In genomic region chr6:23078273-23078672, GRCm38 (mm10) we compare ENCODE assay signal across 24 mouse cellular contexts. TPM values are rescaled to one million over a fixed set of nuclear protein-coding genes. Genes with fewer than 3 reads are reported as not detected.
"Had no signal": no experiment of that assay in that cellular context is flagged by ENCODE, and none has a peak within 500 bp of the region (broad histone marks: within the 10 kb centered on the region; RNA-seq: fewer than 3 reads in every experiment).

No protein-coding gene starts in this region.

- H3K27me3 ChIP-seq: heart, embryonic 13.5 days; heart, embryonic 15.5 days; hindbrain, embryonic 13.5 days; hindbrain, embryonic 15.5 days; limb, embryonic 13.5 days; limb, embryonic 15.5 days; liver, embryonic 12.5 days had no signal

- H3K9ac ChIP-seq: forebrain, postnatal 0 days; heart, embryonic 13.5 days; heart, embryonic 15.5 days; hindbrain, embryonic 13.5 days; hindbrain, embryonic 15.5 days; limb, embryonic 13.5 days; limb, embryonic 15.5 days; liver, embryonic 12.5 days had no signal

- H3K9me3 ChIP-seq: heart, embryonic 13.5 days; heart, embryonic 15.5 days; hindbrain, embryonic 13.5 days; hindbrain, embryonic 15.5 days; limb, embryonic 13.5 days; limb, embryonic 15.5 days; liver, embryonic 12.5 days had no signal

- DNase-seq: forebrain, postnatal 0 days; gastrocnemius, postnatal 14 days; gastrocnemius, postnatal 36 days; heart, adult 11 months; heart, adult 2 months; heart, postnatal 14 days; heart, postnatal 36 days; kidney, adult 11 months; kidney, adult 8-10 months; kidney, postnatal 36 days; layer of hippocampus, adult 9-11 months; layer of hippocampus, postnatal 36 days; left cerebral cortex, postnatal 4 days had no signal

- H3K4me2 ChIP-seq: heart, embryonic 11.5 days; heart, embryonic 13.5 days; heart, embryonic 15.5 days; hindbrain, embryonic 13.5 days; hindbrain, embryonic 15.5 days; limb, embryonic 13.5 days; limb, embryonic 15.5 days; liver, embryonic 12.5 days had no signal

- H3K36me3 ChIP-seq: heart, embryonic 13.5 days; heart, embryonic 15.5 days; hindbrain, embryonic 13.5 days; hindbrain, embryonic 15.5 days; limb, embryonic 13.5 days; limb, embryonic 15.5 days had no signal

- ATAC-seq: forebrain, postnatal 0 days; hindbrain, postnatal 0 days; intestine, embryonic 16.5 days; liver, embryonic 12.5 days had no signal

- H3K4me3 ChIP-seq: heart, adult 2 months; heart, embryonic 13.5 days; heart, embryonic 15.5 days; hindbrain, embryonic 13.5 days; hindbrain, embryonic 15.5 days; limb, embryonic 13.5 days; limb, embryonic 15.5 days; liver, embryonic 12.5 days had no signal

- H3K4me1 ChIP-seq: hindbrain, embryonic 13.5 days; hindbrain, embryonic 15.5 days; limb, embryonic 15.5 days; liver, embryonic 12.5 days had no signal

- H3K27ac ChIP-seq: heart, adult 2 months; heart, embryonic 13.5 days; heart, embryonic 15.5 days; hindbrain, embryonic 13.5 days; hindbrain, embryonic 15.5 days; hindbrain, postnatal 0 days; limb, embryonic 13.5 days; limb, embryonic 15.5 days; liver, embryonic 12.5 days had no signal

RNA-seq across cellular contexts. Expression of gene Aass, which starts 54.5 kb away (rescaled TPM):
- total RNA-seq: hematopoietic stem cell, adult 5-6 weeks had no signal
